Mouse (Mus musculus) thymus, postnatal 4 days (tissue): ENCODE results near the gene Ifitm5.

Experiments used
- DNase-seq: peaks from one replicate; pipeline ENCODE4 v3.0.0; 2021

Ifitm5 gene

DNA sequence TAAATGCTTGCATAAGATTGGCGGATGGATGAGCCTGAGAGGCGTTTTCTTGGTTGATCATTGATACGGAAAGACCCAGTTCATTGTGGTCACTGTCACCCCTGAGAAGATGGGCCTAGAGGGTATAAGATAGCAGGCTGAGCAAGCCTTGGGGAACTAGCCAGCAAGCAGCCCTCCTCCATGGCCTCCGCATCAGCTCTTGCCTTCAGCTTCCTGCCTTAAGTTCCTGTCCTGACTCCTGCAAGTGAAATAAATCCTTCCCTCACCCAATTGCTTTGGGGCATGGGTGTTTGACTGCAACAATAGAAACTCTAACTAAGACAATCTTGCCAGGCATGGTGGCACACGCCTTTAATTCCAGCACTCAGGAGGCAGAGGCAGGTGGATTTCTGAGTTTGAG lies 9.9 kb upstream of the Ifitm5 start:
- no peak for DNase-seq

DNA sequence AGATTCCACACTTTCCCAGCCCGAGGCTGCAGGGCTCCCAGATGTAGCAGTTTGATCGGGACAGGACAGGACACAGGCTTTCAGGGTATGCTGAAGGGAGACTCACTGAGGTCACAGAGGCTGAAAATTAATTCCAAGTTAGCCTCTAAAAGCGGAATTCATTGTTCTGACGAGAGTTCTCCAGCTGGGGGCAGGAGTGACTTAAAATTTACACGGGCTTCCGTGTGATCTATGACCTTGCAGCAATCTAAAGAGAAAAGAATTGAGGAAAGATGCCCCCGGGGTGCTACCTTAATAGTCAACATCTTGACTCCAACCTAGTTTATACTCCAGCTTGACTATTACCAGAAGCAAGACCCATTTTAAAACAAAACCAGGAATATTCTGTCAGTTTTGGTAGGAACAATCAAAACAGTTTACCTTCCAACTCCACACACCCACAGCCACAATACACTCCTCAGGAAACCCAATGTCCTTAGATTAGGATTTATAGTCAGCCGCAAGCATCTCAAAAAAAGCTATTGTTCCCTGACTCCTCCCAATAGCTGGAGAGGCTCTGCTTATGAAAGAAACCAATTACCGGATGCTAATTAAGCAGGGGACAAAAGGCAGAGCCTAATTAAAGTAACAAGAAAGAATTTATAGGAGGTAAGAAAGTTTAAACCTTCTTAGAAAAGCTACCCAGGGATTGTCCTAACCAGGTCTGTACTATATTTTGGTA lies 9.2 kb upstream of the Ifitm5 start:
- peak; percentile 64 for DNase-seq

DNA sequence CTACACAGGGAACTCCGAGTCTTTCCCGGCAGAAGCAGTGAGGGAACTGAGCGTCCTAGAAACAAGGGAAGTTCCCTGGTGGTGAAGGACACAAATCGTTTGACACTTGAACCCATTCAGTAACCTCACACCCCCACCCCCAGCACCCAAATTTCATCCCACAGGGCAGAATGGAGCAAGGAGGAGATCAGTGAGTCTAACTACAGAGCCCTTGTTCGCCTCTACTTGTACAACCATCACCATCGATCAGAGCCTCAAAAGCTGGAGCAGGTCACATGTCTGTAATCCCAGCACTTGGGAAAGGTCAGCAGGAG lies 6.4 kb upstream of the Ifitm5 start:
- DNase-seq = no peak

DNA sequence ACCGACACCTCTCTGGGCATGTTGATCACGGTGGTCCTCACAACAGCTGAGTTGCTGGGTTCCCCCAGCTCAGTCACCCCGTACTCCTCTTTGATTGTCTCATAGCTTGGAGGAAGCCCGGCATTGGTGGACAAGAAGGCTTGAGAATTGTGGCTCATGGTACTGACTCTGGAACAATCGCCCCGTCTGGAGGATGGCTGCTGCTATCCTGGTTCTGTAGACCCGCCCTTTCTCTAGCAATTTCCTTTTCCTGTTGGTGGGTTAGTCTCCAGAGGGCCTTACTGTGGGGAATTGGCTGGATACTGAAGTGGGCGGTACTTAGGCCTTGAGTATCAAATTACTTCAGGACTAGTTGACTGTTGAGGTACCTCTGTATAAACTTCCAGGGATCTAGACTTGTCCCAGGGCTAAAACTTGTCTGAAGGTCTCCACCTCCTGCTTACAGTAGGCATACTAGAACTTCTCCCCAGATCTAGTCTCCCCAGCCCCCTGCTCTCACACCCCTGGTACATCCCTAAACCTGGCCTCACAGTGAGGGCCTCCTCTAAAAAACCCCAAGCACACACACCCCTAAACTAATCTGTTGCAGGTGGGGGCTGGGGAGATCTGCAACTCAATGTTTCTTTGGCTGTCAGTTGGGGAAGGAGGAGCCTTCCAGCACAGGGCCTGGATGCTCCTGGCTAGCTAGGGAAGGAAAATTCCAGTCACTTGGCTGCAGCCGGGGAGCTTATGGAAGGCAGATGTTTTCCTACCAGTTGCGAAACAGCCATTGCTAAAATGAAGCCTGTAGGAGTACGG lies 5.9 kb upstream of the Ifitm5 start, which contains the start of the genes Gm45717 and Ifitm2:
TSS of gene Gm45717 (minus strand) at position 180 of the 798 bp plus-strand sequence.
TSS of gene Ifitm2 (minus strand) at position 230 of the 798 bp plus-strand sequence.
- DNase-seq = no peak

DNA sequence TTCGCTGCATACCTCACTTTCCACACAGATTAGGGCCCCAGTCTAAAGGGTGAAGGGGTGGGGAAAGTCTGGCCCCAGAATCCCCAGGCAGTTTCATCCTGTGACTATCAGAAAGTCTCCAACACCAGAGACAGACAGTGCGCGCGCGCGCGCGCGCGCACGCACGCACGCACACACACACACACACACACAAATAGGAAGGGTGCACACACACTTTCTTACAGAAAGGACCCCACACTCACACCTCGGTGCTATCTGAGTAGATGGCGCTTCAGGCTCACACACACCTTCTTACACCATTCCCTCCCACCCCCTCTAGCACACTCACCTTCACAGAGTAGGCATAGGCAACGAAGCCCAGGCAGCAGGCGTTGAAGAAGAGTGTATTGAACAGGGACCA lies 5.3 kb upstream of the Ifitm5 start:
- no peak for DNase-seq

DNA sequence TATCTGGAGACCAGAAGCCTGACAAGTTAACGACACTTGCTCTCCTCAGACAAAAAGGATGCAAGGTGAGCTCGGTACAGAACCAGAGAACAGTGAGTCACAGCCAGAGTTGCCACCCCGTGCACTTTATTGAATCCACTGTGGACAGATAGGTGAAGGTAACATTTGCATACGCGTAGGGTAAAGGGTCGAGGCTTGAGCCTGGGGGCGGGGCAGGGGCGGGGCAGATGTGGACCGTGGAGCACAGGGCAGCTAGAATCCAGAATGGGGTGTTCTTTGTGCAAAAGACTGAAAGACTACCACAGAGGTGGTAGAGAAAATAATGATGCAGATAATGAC lies 4.6 kb upstream of the Ifitm5 start:
- no peak for DNase-seq

DNA sequence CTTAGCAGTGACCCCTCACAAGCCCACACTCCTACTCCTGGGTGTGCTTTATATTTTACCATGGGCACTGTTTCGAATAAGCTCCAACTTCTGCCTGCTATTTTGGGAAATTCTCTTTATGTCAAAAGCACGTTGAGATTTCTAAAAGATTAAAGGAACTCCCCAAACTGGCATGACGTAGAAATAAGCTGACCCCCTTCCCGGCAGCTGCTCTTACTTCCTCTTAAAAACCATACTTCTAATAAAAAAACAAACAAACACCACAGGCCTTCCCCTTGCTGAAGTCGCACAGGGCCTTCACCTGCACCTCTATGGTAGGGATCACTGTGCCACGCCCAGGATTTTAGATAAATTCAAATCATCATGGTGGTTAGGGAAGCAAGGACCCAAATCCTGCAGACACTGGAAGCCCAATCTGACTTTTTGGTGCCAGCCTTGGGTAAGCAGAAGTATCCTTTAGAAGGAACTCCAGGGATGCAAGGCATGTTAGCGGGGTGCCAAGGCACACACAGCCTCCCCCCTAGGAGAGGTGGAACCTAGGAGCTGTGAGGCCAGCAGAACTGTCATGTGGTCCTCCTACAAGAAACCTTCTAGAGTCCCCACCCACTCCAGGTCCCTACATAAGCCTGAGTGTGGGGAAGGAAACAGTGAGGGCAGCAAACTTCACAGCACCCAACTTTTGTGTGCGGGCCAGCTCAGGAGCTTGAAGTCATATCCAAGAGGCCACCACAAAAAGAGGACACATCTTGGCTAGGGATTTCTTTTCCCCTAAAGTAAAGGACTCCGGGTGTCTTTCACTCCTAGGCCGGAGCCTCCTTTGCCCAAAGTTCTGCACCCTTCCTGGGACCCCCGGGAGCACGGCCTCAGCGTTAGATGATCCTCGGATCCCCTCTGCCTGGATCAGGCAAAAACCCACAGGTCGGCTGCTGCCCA lies 4.0 kb upstream of the Ifitm5 start:
- no peak for DNase-seq

DNA sequence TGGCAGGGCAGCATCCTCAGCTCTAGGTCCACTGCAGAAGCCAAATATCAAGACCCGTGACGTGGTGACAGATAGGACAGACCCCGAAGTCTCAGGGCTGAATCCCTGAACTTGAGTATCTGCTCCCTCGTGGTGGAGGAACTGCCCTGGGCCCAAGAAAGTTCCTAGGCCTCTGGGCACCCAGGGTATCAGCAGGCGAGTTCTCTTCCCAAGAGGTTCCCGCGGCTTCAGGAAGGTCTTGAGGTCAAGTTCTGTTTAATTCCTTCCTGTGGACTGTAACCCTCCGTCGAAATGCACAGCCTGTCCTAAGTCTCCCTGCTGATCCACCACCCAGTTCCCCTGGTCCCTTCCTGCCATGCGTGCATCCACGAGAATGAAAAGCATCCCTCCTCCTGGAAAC lies 3.0 kb upstream of the Ifitm5 start:
- no peak for DNase-seq

DNA sequence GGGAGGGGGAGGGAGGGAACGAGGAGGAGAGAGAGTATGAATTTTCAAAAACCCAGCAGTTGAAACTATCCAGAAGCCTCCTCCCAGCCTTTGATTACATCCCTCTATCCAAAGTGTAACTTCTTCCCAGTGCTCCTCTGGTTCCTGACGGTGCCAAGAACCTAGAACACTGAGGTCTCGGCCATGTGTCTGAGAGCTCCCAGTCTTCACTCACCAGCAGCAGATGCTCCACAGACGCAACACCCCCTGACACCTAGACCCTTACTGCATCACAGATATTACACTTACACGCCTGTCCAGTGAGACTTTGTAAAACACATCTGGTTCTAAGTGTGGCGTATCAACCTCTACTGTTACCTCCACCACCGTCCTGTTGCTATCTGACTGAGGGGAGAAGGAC lies 2.4 kb upstream of the Ifitm5 start:
- DNase-seq = no peak

DNA sequence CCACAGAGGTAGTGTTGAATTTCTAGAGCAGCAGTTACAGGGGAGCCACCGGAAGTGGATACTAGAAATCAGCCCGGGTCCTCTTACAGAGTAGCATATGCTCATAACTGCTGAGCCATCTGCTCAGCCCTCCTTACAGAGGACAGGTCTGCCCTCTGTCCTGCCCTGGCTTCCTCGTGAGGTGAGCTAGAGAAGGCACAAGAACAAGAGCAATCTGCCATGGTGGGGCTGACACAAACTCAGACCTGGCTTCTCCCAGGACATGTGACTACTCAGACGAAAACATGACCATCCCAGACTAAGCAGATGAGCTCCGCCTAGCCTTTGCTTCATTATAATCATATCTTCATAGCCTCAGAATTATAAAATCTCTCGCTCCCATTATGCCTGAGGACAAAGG lies 1.7 kb upstream of the Ifitm5 start:
- no peak for DNase-seq

DNA sequence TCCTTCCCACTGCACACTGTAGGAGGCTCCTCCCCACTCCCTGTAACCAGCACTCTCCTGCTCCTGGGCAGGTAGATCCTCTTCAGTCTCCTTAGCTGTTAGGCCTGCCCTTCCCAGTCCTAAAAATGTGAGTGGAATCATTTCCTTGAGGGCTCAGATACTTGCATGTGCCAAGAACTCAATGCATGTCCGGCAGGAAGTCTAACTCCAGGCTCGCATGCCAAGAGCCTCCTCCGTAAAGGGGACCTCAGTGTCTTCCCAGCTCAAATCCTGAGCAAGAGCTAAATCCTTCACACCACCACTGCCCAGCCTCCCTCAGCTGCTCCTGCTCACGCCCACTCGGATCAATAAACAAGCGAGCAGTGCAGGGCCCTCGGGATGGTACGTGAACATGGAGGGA lies 960 bp upstream of the Ifitm5 start:
- no peak for DNase-seq

DNA sequence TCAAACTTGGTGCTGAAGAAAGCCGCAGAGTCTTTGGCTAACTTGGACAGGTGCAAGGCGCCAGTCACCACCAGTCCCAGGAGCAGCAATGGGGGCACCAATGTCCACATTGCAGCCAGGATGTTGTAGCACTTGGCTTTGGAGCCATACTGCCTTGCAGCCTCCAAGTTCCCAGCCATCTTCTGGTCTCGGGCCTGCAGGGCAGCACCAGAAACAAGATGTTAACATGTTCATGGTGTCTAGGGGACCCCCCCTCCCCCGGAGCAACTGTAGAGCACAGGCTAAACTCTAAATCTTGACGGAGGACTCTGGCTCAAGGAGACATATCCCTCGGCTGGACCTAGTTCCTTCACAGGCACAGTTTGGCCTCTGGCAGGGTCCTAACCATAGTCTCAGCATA lies 836 bp downstream of the Ifitm5 start:
- no peak for DNase-seq

DNA sequence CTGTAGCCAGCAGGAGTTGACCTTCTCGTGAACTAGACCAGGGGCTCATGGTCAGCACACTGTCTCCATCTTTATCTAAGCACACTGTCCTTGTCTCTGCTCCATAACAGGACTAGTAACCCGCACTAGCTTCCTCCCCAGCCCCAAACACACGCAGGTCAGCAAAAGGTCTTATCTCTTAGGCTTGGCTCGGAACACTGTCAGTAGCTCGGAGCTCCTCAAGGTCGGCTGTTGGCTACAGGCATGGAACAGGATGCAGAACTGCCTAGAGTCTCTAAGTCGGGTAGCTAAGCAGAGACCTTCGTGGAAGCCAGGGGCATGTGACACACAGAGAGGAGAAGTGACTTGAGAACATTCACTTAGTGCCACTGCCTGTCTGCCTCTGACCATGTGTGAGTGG lies 1.9 kb downstream of the Ifitm5 start:
- no peak for DNase-seq

DNA sequence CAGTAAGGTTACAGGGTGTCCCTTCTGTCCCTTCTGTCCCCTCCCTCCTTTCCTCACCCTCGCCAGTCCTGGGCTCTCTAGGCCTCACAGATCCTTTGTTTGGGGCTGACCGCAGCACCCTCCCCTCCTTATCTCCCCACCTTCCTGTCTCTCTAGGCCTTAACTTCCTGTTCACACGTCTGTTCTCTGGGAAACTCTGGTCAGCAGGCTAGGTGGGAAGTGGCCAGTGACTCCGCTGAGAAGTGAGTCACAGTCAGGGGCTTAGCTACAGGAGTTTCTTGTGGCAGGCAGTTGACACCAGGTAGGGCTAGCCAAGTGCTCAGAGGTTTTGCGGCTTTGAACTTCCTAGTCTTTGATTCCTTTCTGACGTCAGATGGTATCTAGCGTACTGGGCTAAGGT lies 3.1 kb downstream of the Ifitm5 start:
- no peak for DNase-seq

DNA sequence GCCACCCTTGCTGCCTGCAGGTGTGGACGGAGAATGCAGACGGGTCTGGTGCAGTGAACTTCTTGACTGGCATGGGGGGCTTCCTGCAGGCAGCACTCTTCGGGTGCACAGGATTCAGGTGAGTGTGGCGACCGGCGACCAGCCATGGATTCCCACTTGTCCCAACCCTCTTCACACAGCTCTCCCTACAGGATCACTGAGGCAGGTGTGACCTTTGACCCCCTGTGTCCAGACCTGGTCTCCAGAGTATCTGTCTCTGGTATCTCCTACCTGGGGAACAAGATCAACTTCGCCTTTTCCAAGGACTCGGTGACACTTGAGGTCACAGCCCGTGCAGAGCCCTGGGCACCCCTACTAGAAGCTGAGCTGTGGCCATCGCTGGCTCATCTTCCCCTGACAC lies 3.8 kb downstream of the Ifitm5 start:
- no peak for DNase-seq

DNA sequence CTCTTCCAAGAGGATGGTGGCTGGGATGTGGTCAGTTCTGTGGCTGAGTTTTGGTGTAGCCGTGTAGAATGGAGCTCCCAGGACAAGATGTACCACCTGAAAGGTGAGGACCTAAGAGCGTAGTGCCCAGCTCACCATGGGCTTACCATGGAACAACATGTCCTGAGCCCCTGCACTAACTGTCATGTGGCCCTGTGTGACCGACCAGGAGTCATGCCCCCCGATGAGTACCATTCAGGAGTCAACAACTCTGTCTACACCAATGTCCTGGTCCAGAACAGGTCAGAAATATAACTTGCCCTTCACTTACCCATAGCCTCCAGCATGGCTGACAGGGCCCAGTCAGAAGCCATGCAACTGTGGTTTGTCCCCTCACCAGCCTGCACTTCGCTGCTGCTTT lies 4.8 kb downstream of the Ifitm5 start:
- no peak for DNase-seq

DNA sequence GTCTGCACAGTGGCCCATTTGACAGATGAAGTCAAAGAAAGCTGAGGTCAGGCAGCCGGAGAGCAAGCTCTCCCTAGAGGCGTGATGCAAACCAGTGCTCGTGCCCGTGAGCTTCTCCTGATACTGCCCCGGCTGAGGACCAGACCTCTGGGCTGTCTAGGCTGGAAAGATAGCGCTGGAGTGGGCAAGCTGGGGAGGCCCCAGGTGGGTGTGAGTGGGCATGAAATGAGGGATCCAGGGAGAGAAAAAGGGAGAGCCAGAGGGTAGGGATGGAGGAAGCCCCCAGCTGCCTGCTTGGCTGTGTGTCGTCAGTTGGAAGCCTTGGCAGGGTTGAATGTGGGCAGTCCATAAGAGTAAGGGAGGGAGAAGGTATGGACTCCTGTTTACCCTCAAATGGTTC lies 5.9 kb downstream of the Ifitm5 start:
- DNase-seq = no peak

DNA sequence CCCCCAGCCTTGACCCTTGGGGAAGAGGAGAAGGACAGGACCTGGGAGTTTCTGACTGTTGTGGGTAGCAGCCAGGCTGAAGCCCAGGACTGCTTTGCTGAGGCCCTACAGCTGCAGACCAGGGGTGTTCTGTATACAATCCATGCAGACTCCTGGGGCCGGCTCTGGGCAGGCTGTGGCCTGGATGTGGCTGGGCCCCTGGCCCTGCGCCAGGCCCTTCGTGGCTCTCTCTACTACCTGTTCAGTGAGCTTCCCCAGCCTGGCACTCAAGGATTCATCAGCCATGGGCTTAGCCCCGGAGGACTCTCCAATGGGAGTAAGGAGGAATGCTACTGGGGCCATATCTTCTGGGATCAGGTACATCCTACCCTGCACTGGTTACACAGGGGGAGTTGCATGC lies 6.7 kb downstream of the Ifitm5 start:
- DNase-seq = no peak

DNA sequence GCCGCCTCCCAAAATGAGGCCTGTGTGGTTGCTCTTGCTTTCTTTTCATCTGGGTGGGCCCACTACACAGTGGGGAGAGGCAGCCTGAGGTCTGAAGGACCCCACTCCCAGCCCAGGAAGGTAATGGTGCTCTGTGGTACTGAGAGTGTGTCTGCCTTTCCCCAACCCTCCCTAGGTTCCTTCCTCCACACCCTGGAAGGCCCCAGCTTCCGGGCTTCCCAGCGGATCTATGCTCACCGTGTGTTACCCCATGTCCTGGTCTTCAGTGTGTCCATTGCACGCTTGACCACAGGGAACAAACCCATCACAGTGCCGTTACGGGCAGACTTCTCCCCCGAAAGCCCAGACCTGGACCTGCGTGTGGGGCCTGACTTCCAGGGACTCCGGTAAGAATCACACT lies 7.3 kb downstream of the Ifitm5 start:
- DNase-seq = no peak

DNA sequence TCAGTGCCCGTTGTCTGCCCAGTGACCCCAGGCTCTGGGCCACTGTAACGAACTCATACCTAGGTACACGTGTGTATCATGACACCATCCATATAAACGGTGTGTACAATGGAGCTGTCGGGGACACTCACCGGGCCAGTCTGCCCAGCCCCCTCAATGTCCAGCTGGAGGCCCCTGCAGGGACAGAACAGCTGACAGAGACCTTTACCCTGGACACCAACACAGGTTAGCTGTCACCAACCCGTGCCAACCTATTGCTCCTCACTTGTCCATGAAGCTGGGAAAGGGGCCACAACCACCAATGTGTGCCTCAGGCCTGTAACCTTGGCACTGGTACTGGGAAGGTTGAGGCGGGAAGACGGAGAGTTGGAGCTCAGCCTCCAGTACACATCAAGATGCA lies 7.8 kb downstream of the Ifitm5 start:
- no peak for DNase-seq

DNA sequence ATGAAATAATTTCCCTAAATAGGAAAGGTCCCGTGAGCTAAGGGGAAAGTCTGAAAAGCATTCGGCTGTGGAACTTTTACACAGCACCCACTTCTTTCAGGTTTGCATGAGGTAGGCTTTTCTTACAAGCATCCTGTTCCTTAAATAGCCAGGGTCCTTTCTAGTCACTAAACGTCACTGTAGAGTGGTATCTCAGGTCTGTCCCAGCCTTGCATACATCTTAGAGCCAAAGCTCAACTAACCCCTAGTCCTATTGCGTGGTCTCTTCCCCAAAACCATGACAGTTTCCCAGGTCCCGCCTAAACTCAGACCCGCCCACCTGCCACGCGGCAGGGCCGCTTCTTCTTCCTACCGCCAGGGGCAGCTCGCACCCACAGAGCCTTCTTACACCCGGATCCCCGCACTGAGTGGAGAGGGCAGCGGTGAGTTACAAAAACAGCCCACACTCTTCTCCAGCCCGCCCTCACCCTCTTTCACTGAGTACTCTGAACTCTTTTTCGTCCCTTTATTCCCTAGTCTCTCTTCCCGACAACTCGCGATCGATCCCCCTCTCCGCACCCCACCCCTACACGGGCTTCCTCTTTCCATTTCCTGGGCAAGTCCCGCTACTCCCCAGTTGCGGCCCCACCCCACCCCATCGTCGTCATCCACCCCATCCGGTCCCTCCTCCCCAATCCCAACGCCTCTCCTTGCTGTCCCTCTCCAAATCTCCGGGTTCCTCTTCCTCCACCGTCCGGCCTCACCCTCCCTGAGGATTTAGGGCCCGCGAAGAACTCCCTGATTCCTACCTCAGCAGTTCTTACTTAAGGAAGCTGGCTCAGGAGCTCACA lies 8.7 kb downstream of the Ifitm5 start, which contains the start of gene Pgghg:
TSS of gene Pgghg (plus strand) at position 170 of the 830 bp plus-strand sequence.
- peak; percentile 84 for DNase-seq

DNA sequence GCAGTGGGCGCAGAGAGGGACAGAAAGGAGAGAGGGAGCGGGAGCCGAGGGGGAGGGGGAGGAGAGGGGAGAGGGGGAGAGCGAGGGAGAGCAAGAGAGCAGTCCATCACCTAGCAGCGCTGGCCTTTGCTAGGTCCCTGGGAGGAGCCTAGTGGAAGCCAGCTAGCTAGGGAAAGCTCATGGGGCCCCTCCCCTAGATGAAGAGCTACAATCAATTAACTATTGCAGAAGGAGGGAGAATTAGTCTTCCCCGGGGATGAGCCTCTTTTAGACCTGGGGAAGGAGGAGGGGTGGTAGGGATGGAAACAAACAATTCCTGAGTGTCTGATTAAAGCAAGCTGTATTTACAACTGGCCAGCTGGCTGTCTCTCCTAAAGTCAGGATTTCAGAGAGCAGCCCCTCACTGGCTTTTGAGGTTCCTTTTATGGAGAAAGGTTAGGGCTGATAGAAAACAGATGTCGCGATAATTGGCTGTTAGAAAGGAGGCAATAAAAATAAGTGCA lies 10.4 kb downstream of the Ifitm5 start:
- no peak for DNase-seq
